Mouse (Mus musculus): Measurements from ENCODE around the gene Tuba1c.

GRCm38 (mm10) chr15:99083867-99084557 lies 54.3 kb downstream of the Tuba1c start:
- TF ChIP-seq GATA1 (IDR thresholded peaks at IDR 0.05; ENCODE audit: low read length) (no peak), TAL1 (IDR thresholded peaks at IDR 0.05; ENCODE audit: low read length) (no peak)

Measured in erythroblast, embryonic 14.5 days (primary cell).